Mouse (Mus musculus): ENCODE results near the gene Cdk14. TPM values are rescaled to one million over a fixed set of nuclear protein-coding genes. Genes with fewer than 3 reads are reported as not detected.

The Cdk14 gene
- polyA plus RNA-seq, 1 experiment, result 11.2 TPM

- H3K4me3 ChIP-seq, result no peak overlapping the region
- no peaks in the 10 kb centered on the region for H3K36me3 ChIP-seq (ENCODE audit: control insufficient read depth, insufficient read depth)
- TF ChIP-seq MYOD1 (IDR thresholded peaks at IDR 0.05; ENCODE audit: control insufficient read depth in 1 of 3, insufficient read length in 2 of 3, low read depth in 2 of 3), result no peak
- no peak for TF ChIP-seq USF1 (IDR thresholded peaks at IDR 0.05; ENCODE audit: low read depth)
- TF ChIP-seq POLR2A (IDR thresholded peaks at IDR 0.05; ENCODE audit: insufficient read length, low read depth), result no peak
- no peak for TF ChIP-seq SRF (IDR thresholded peaks at IDR 0.05; ENCODE audit: control insufficient read depth, insufficient read length, low read depth)
- no peak for TF ChIP-seq E2F4 (IDR thresholded peaks at IDR 0.05; ENCODE audit: insufficient read depth)
- no peak for TF ChIP-seq TCF3 (IDR thresholded peaks at IDR 0.05; ENCODE audit: insufficient read length, low read depth)
- TF ChIP-seq POLR2AphosphoS2 (IDR thresholded peaks at IDR 0.05; ENCODE audit: insufficient read length, low read depth), result no peak
- no peak for TF ChIP-seq MAX (IDR thresholded peaks at IDR 0.05; ENCODE audit: low read depth)
- TF ChIP-seq REST (IDR thresholded peaks at IDR 0.05; ENCODE audit: insufficient read depth, insufficient read length), result no peak
- TF ChIP-seq TCF12 (IDR thresholded peaks at IDR 0.05; ENCODE audit: insufficient read depth, poor library complexity, severe bottlenecking), result no peak
- H3K27me3 ChIP-seq (ENCODE audit: control insufficient read depth, insufficient read depth, insufficient read length), result no peaks in the 10 kb centered on the region
- no peaks in the 10 kb centered on the region for H3K79me2 ChIP-seq (ENCODE audit: control insufficient read depth, insufficient read depth)
- H3K4me2 ChIP-seq (ENCODE audit: low read depth), result no peak overlapping the region
- H3ac ChIP-seq (ENCODE audit: control insufficient read depth, insufficient read length), result no peak overlapping the region
These were observed 1.3 kb upstream of the Cdk14 start for GRCm38 (mm10) chr5:5421439-5421838.

GRCm38 (mm10) chr5:5419253-5419652 is 859 bp downstream of the Cdk14 start:
- Histone ChIP-seq H3K4me3 (peak overlapping the region; percentile 33), H3K27me3 (ENCODE audit: control insufficient read depth, insufficient read depth, insufficient read length) (no peaks in the 10 kb centered on the region), H3ac (ENCODE audit: control insufficient read depth, insufficient read length) (peak overlapping the region; percentile 68), H3K36me3 (ENCODE audit: control insufficient read depth, insufficient read depth) (no peaks in the 10 kb centered on the region), H3K4me2 (ENCODE audit: low read depth) (peak overlapping the region; percentile 82), H3K79me2 (ENCODE audit: control insufficient read depth, insufficient read depth) (no peaks in the 10 kb centered on the region)
- 0 out of 2 replicates have a peak, but pooled peaks have one; percentile 25 for TF ChIP-seq CEBPB (IDR thresholded peaks at IDR 0.05; ENCODE audit: insufficient read depth, poor library complexity, severe bottlenecking)
- TF ChIP-seq REST (IDR thresholded peaks at IDR 0.05; ENCODE audit: insufficient read depth, insufficient read length), result no peak
- TF ChIP-seq SRF (IDR thresholded peaks at IDR 0.05; ENCODE audit: control insufficient read depth, insufficient read length, low read depth), result no peak

- no peak overlapping the region for H3K4me3 ChIP-seq
- no peak overlapping the region for H3ac ChIP-seq (ENCODE audit: control insufficient read depth, insufficient read length)
- H3K36me3 ChIP-seq (ENCODE audit: control insufficient read depth, insufficient read depth), result no peaks in the 10 kb centered on the region
- no peaks in the 10 kb centered on the region for H3K27me3 ChIP-seq (ENCODE audit: control insufficient read depth, insufficient read depth, insufficient read length)
- no peak overlapping the region for H3K4me2 ChIP-seq (ENCODE audit: low read depth)
- TF ChIP-seq POLR2AphosphoS2 (IDR thresholded peaks at IDR 0.05; ENCODE audit: insufficient read length, low read depth) (no peak), CEBPB (IDR thresholded peaks at IDR 0.05; ENCODE audit: insufficient read depth, poor library complexity, severe bottlenecking) (no peak), MYOG (IDR thresholded peaks at IDR 0.05; ENCODE audit: control insufficient read depth in 1 of 3, insufficient read depth in 1 of 3, insufficient read length in 2 of 3, low read depth in 2 of 3) (no peak), SRF (IDR thresholded peaks at IDR 0.05; ENCODE audit: control insufficient read depth, insufficient read length, low read depth) (no peak), REST (IDR thresholded peaks at IDR 0.05; ENCODE audit: insufficient read depth, insufficient read length) (no peak), E2F4 (IDR thresholded peaks at IDR 0.05; ENCODE audit: insufficient read depth) (no peak), MAX (IDR thresholded peaks at IDR 0.05; ENCODE audit: low read depth) (no peak), USF1 (IDR thresholded peaks at IDR 0.05; ENCODE audit: low read depth) (no peak), TCF12 (IDR thresholded peaks at IDR 0.05; ENCODE audit: insufficient read depth, poor library complexity, severe bottlenecking) (no peak), MYOD1 (IDR thresholded peaks at IDR 0.05; ENCODE audit: control insufficient read depth in 1 of 3, insufficient read length in 2 of 3, low read depth in 2 of 3) (no peak), TCF3 (IDR thresholded peaks at IDR 0.05; ENCODE audit: insufficient read length, low read depth) (no peak)
- H3K79me2 ChIP-seq (ENCODE audit: control insufficient read depth, insufficient read depth), result no peaks in the 10 kb centered on the region
These were observed 5.3 kb downstream of the Cdk14 start for GRCm38 (mm10) chr5:5414835-5415234.

GRCm38 (mm10) chr5:5411886-5412285 is 8.2 kb downstream of the Cdk14 start:
- H3K4me2 ChIP-seq (ENCODE audit: low read depth), result no peak overlapping the region
- no peaks in the 10 kb centered on the region for H3K79me2 ChIP-seq (ENCODE audit: control insufficient read depth, insufficient read depth)
- no peaks in the 10 kb centered on the region for H3K36me3 ChIP-seq (ENCODE audit: control insufficient read depth, insufficient read depth)
- H3ac ChIP-seq (ENCODE audit: control insufficient read depth, insufficient read length), result no peak overlapping the region
- TF ChIP-seq MYOG (IDR thresholded peaks at IDR 0.05; ENCODE audit: control insufficient read depth in 1 of 3, insufficient read depth in 1 of 3, insufficient read length in 2 of 3, low read depth in 2 of 3) (no peak), TCF3 (IDR thresholded peaks at IDR 0.05; ENCODE audit: insufficient read length, low read depth) (no peak), E2F4 (IDR thresholded peaks at IDR 0.05; ENCODE audit: insufficient read depth) (no peak)
- H3K4me3 ChIP-seq, result no peak overlapping the region
- H3K27me3 ChIP-seq (ENCODE audit: control insufficient read depth, insufficient read depth, insufficient read length), result no peaks in the 10 kb centered on the region

GRCm38 (mm10) chr5:5401986-5402385 is 18.1 kb downstream of the Cdk14 start:
- Histone ChIP-seq H3K36me3 (ENCODE audit: control insufficient read depth, insufficient read depth) (no peaks in the 10 kb centered on the region), H3K27me3 (ENCODE audit: control insufficient read depth, insufficient read depth, insufficient read length) (no peaks in the 10 kb centered on the region), H3K4me2 (ENCODE audit: low read depth) (no peak overlapping the region), H3K79me2 (ENCODE audit: control insufficient read depth, insufficient read depth) (no peaks in the 10 kb centered on the region), H3K4me3 (no peak overlapping the region), H3ac (ENCODE audit: control insufficient read depth, insufficient read length) (no peak overlapping the region)
- TF ChIP-seq MAX (IDR thresholded peaks at IDR 0.05; ENCODE audit: low read depth), result no peak
- TF ChIP-seq USF1 (IDR thresholded peaks at IDR 0.05; ENCODE audit: low read depth), result no peak
- no peak for TF ChIP-seq TCF3 (IDR thresholded peaks at IDR 0.05; ENCODE audit: insufficient read length, low read depth)
- TF ChIP-seq POLR2AphosphoS2 (IDR thresholded peaks at IDR 0.05; ENCODE audit: insufficient read length, low read depth), result no peak
- TF ChIP-seq MYOD1 (IDR thresholded peaks at IDR 0.05; ENCODE audit: control insufficient read depth in 1 of 3, insufficient read length in 2 of 3, low read depth in 2 of 3), result no peak
- TF ChIP-seq E2F4 (IDR thresholded peaks at IDR 0.05; ENCODE audit: insufficient read depth), result no peak
- no peak for TF ChIP-seq CEBPB (IDR thresholded peaks at IDR 0.05; ENCODE audit: insufficient read depth, poor library complexity, severe bottlenecking)
- no peak for TF ChIP-seq REST (IDR thresholded peaks at IDR 0.05; ENCODE audit: insufficient read depth, insufficient read length)
- no peak for TF ChIP-seq POLR2A (IDR thresholded peaks at IDR 0.05; ENCODE audit: insufficient read length, low read depth)
- TF ChIP-seq TCF12 (IDR thresholded peaks at IDR 0.05; ENCODE audit: insufficient read depth, poor library complexity, severe bottlenecking), result no peak
- TF ChIP-seq SRF (IDR thresholded peaks at IDR 0.05; ENCODE audit: control insufficient read depth, insufficient read length, low read depth), result no peak
- no peak for TF ChIP-seq MYOG (IDR thresholded peaks at IDR 0.05; ENCODE audit: control insufficient read depth in 1 of 3, insufficient read depth in 1 of 3, insufficient read length in 2 of 3, low read depth in 2 of 3)
